Mouse (Mus musculus) ovary, postnatal 14 days (tissue): ENCODE results near the gene Ptpn18.
"Not testable (repeated sequence)": the region's sequence is repeated elsewhere in the genome, so short reads cannot be mapped to it uniquely, and the experiment has no call there.

Experiments
- DNase-seq: peaks from one replicate; pipeline ENCODE4 v3.0.0; 2022; ENCODE audit warnings: low spot score

Gene Ptpn18

DNA sequence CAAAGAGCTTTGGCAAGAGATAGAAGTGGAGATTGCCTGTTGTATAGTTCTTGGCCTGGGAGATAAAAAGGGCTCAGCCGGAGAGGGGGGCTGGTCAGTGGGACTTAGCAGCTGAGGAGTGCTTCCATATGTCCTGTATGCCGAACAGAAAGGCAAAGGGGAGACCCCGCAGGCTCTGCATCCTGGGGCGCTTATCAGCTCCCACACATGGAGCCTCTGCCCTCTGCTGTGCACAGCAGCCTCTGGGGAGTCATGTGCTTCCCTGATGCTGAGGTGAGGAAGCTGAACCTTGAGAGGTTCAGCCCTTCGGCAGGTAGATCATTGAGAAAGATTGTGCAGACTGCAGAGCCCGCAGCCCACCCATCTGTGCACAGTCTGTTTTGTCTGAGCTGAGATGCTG is 57.7 kb downstream of the Ptpn18 start:
- DNase-seq: not testable (repeated sequence)

DNA sequence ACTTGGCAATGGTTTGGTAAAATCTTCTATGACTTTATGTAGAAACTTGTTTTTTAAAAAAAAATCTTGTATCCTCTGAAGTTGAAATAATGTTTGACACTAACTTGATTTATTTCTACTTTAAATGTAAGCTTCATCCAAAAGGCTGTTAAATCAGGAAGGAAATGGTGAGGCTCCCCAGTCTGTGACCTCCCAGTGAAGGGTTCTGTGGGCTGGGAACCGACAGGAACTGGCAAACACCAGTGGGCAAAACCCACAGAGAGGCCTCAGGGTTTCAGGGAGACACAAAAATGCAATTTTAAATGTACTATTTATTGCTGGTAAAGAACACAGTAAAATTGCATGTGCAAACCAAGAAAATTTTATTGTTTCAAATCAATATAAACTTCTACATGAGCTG is 58.2 kb downstream of the Ptpn18 start:
- DNase-seq: not testable (repeated sequence)

DNA sequence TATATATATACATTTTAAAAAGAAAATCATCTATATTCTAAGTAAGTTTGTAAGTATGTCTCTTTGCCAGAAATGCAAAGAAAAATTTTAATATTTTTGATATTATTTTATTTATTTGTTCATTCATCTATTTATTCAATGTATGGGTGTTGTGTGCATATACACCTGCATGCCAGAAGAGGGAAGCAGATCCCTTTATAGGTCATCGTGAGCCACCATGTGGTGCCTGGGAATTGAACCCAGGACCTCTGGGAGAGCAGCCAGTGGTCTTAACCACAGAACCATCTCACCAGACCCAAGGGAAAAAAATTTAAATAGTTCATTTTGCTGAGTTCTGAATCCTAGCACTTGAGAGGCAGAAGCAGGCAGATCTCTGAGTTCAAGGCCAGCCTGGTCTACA is 58.7 kb downstream of the Ptpn18 start:
- no peak for DNase-seq

DNA sequence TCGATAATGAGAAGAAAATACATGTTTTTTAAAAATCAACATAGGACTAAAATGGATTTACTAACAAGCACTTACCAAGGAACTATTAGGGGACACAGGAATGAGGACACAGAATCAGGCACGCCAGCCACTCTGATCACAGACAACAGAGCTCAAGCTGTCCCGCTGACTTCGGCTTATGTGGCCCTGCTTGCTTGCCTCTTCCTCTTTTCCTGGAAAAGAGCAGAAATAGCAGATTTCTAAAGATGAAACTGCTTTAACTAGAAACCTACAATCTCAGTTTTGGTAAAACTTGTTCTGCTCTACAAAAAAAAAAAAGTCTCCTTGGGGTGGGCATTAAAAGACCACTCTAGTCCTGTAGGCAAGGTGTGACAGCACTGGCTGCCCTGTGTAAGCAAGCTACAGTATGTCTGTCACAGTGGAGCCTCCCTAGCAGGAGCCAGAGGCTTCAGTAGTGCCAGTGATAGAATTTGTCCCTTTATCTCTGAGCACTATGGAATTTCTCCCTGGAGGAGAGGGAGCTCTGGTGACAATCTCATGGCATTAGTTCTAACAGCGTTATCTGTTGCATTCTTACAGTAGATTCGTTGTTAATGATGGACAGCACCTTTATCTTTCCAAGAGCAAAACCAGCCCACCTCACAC is 62.8 kb downstream of the Ptpn18 start:
- no peak for DNase-seq

DNA sequence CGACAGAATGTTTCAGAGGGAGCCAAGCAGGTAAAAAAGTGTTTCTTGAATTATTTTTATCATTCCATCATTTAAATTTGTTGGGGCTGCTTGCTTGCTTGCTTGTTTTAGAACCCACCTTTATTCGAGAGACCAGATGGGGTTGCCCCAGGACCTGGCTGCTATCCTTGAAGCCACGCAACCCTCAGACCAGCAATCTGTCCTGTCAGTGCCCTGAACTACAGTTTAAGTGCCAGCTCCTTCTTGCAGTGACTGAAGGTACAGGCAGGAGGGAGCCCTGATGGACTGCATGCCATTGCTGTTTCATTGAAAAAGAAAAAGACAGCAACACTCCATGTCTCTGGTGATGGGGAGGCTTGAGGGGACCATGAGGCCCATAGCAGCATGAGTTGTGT is 63.3 kb downstream of the Ptpn18 start:
- DNase-seq: no peak

DNA sequence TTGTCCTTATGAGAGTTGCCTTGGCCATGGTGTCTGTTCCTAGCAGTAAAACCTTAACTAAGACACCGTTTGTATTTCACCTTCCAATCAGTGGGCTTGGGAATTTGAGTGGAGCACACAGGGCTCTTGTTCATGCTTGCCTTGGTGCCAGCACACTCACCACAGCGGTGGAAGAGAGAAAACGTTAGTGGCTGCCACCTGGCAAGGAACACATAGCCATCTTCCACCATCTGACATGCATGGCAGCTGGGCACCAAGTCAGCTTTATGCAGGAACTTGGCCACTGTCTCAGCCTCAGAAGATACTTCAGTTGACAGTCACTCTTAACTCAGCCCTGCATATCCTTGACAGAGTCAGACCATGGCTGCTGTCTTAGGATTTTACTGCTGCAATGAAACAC is 64.1 kb downstream of the Ptpn18 start:
- DNase-seq: no peak
